ENCODE assay signal across 8 mouse cellular contexts in genomic region chr16:22162066-22162511, GRCm38 (mm10). TPM values are rescaled to one million over a fixed set of nuclear protein-coding genes. Genes with fewer than 3 reads are reported as not detected.
DNase-seq lines count a peak whose midpoint lies in the region; ATAC-seq and TF ChIP-seq lines count a peak whose summit lies in the region.

No protein-coding gene starts in this region.

- DNase-seq in adrenal gland, adult (ENCODE audit: inconsistent age in 2 of 2, low spot score in 1 of 2): peak; percentile 28 to 78
- DNase-seq in adrenal gland, adult 8-10 months: no peak
- DNase-seq in lung, postnatal 14 days: no peak
- peak; percentile 4 for DNase-seq in liver
- no peak for DNase-seq in B cell, adult 2 months

- H3K4me2 ChIP-seq in lung, embryonic 15.5 days: peak overlapping the region; percentile 91
- H3K4me2 ChIP-seq in forebrain, embryonic 16.5 days (ENCODE audit: low read length): peak overlapping the region; percentile 88

- WGBS in lung, embryonic 15.5 days: under 1% methylated on average over 19 of the region's 19 CpGs
- WGBS in forebrain, embryonic 16.5 days: under 1% methylated on average over 19 of the region's 19 CpGs
- under 1% methylated on average over 19 of the region's 19 CpGs for WGBS in small intestine, adult 2 months

- peak overlapping the region; percentile 91 for H3K27ac ChIP-seq in lung, embryonic 15.5 days
- peak overlapping the region; percentile 83 for H3K27ac ChIP-seq in forebrain, embryonic 16.5 days (ENCODE audit: low read length)
- H3K27ac ChIP-seq in small intestine, adult 2 months (ENCODE audit: insufficient read depth, low read depth, low read length): no peak overlapping the region

- H3K36me3 ChIP-seq in lung, embryonic 15.5 days: no peaks in the 10 kb centered on the region
- H3K36me3 ChIP-seq in forebrain, embryonic 16.5 days (ENCODE audit: control insufficient read depth, insufficient read depth): no peaks in the 10 kb centered on the region
- no peaks in the 10 kb centered on the region for H3K36me3 ChIP-seq in small intestine, adult 2 months (ENCODE audit: control insufficient read depth, insufficient read depth, low read length)

- peak overlapping the region; percentile 90 for H3K9ac ChIP-seq in lung, embryonic 15.5 days
- H3K9ac ChIP-seq in forebrain, embryonic 16.5 days (replicated peaks; ENCODE audit: low read depth, low read length): peak overlapping the region; percentile 81

- H3K4me3 ChIP-seq in lung, embryonic 15.5 days: peak overlapping the region; percentile 97
- peak overlapping the region; percentile 80 for H3K4me3 ChIP-seq in forebrain, embryonic 16.5 days (replicated peaks; ENCODE audit: low read length)
- peak overlapping the region; percentile 94 for H3K4me3 ChIP-seq in small intestine, adult 2 months (ENCODE audit: low read depth, low read length)

- H3K27me3 ChIP-seq in lung, embryonic 15.5 days: no peaks in the 10 kb centered on the region
- 0 out of 2 replicates have a peak, but pooled peaks cover 2% of the 10 kb centered on the region for H3K27me3 ChIP-seq in forebrain, embryonic 16.5 days (replicated peaks; ENCODE audit: control insufficient read depth, insufficient read depth, low read length)
- H3K27me3 ChIP-seq in small intestine, adult 2 months (ENCODE audit: control insufficient read depth, insufficient read depth, low read length): no peaks in the 10 kb centered on the region; the same call in 1 of the 2 replicates

- no peak for TF ChIP-seq CTCF in small intestine, adult 2 months (IDR thresholded peaks at IDR 0.05; ENCODE audit: extremely low read depth, insufficient read length, insufficient replicate concordance, low read depth, low read length)

- no peak for ATAC-seq in lung, embryonic 15.5 days (ENCODE audit: borderline replicate concordance, extremely low read depth, low FRiP score, low TSS enrichment)
- ATAC-seq in forebrain, embryonic 16.5 days: peak; percentile 6; the same call in 1 of the 2 replicates

- H3K4me1 ChIP-seq in lung, embryonic 15.5 days: peaks cover 25% of the 10 kb centered on the region; the same call in 1 of the 2 replicates
- H3K4me1 ChIP-seq in forebrain, embryonic 16.5 days (replicated peaks; ENCODE audit: control insufficient read depth, insufficient read depth, low read length): peaks cover 12% of the 10 kb centered on the region
- H3K4me1 ChIP-seq in small intestine, adult 2 months (ENCODE audit: control insufficient read depth, insufficient read depth, insufficient read length, low read length): peaks cover 4% of the 10 kb centered on the region

- no peak for TF ChIP-seq POLR2A in small intestine, adult 2 months (IDR thresholded peaks at IDR 0.05; ENCODE audit: low read depth, low read length)

- H3K9me3 ChIP-seq in lung, embryonic 15.5 days: no peaks in the 10 kb centered on the region
- H3K9me3 ChIP-seq in forebrain, embryonic 16.5 days (ENCODE audit: control insufficient read depth, low read length): no peaks in the 10 kb centered on the region

RNA-seq across cellular contexts. Expression of gene Igf2bp2, which starts 1.0 kb away (rescaled TPM):
- 1 to 10 TPM; 7.9 to 9.8 (median 9.1) TPM for total RNA-seq in adrenal gland, adult 8-10 months (2022)
- polyA plus RNA-seq in lung, embryonic 15.5 days (2015; fragmentation: Nextera tagmentation; extraction: Ambion mirVana): 55.8 and 56.6 TPM in 2 replicates
- polyA plus RNA-seq in forebrain, embryonic 16.5 days (2015; fragmentation: Nextera tagmentation; extraction: Ambion mirVana): 22.7 and 23.2 TPM in 2 replicates
- polyA plus RNA-seq in small intestine, adult 2 months (2012; rRNA removed): 4.3 and 8.0 TPM in 2 replicates

Comparison
In these comparisons a context has a peak if more than half of its experiments do, and no peak if none do; other contexts are left out.
1. DNase-seq: peak in adrenal gland, adult (2 of 2) and liver (single experiment); none in adrenal gland, adult 8-10 months (single experiment), lung, postnatal 14 days (single experiment) and B cell, adult 2 months (0 of 2).
2. Peak in every context shown above with its lines, with median percentiles within 50 percentile points of each other: H3K4me3 ChIP-seq.